Mouse (Mus musculus) gastrocnemius, postnatal 14 days (tissue): Measurements from ENCODE around the gene March2. TPM values are rescaled to one million over a fixed set of nuclear protein-coding genes. Genes with fewer than 3 reads are reported as not detected.
A peak's percentile ranks its signal among the peaks of the same experiment; 100 is the strongest.

ENCODE experiments used
- DNase-seq: peaks from one replicate; pipeline ENCODE4 v3.0.0; 2021; ENCODE audit warnings: mixed read lengths
- intact Hi-C: fragments of 180-260 bp; cut with DNase I; formaldehyde crosslinking; loops from one replicate; pipeline ENCODE4 v1.15.1; 2025; ENCODE audit warnings: low total_unique reads
- total RNA-seq, 2 experiments: library from RNA; stranded (reverse); gene quantifications; 2 replicates each; pipeline ENCODE4 v1.2.3; 2021

The March2 gene
- total RNA-seq, 2 experiments from 2014 or later = 76.0 to 78.6 TPM

GRCm38 (mm10) chr17:33728396-33728795 lies 9.9 kb upstream of the March2 start:
- intact Hi-C loops = no loop called here
- no peak for DNase-seq

GRCm38 (mm10) chr17:33719736-33720378 lies 1.4 kb upstream of the March2 start:
- no peak for DNase-seq
- intact Hi-C loops = no loop called here

- DNase-seq = no peak
- intact Hi-C loops = no loop called here
Observed at GRCm38 (mm10) chr17:33718944-33719725, 665 bp upstream of the March2 start.

- no peak for DNase-seq
- intact Hi-C loops = no loop called here
Observed at GRCm38 (mm10) chr17:33717982-33718381, 488 bp downstream of the March2 start.

- DNase-seq = no peak
- intact Hi-C loops = no loop called here
Observed at GRCm38 (mm10) chr17:33717246-33717645, 1.2 kb downstream of the March2 start.

GRCm38 (mm10) chr17:33714779-33715178 lies 3.7 kb downstream of the March2 start:
- intact Hi-C loops = no loop called here

GRCm38 (mm10) chr17:33713271-33713670 lies 5.2 kb downstream of the March2 start:
- intact Hi-C loops = no loop called here
- DNase-seq = no peak

More at GRCm38 (mm10) chr17:33714779-33715178, 3.7 kb downstream of the March2 start:
- no peak for DNase-seq

GRCm38 (mm10) chr17:33709834-33710233 lies 8.6 kb downstream of the March2 start:
- no peak for DNase-seq
- intact Hi-C loops = no loop called here

- DNase-seq = no peak
- intact Hi-C loops = no loop called here
Observed at GRCm38 (mm10) chr17:33703091-33703490, 15.4 kb downstream of the March2 start.

GRCm38 (mm10) chr17:33702178-33702577 lies 16.3 kb downstream of the March2 start:
- intact Hi-C loops = no loop called here
- DNase-seq = no peak

GRCm38 (mm10) chr17:33695471-33695870 lies 23.0 kb downstream of the March2 start:
- DNase-seq = no peak
- intact Hi-C loops = no loop called here

- intact Hi-C loops = no loop called here
- DNase-seq = no peak
Observed at GRCm38 (mm10) chr17:33686760-33687159, 31.7 kb downstream of the March2 start, which contains the start of gene Hnrnpm. TSS of gene Hnrnpm (minus strand) at chr17:33686860.

GRCm38 (mm10) chr17:33685249-33685653 lies 33.2 kb downstream of the March2 start:
- DNase-seq = peak; percentile 99
- intact Hi-C loops = no loop called here

GRCm38 (mm10) chr17:33684671-33685231 lies 33.7 kb downstream of the March2 start:
- intact Hi-C loops = no loop called here
- peak; percentile 59 for DNase-seq

- no peak for DNase-seq
- intact Hi-C loops = no loop called here
Observed at GRCm38 (mm10) chr17:33681767-33682166, 36.7 kb downstream of the March2 start.

GRCm38 (mm10) chr17:33678771-33679170 lies 39.7 kb downstream of the March2 start:
- DNase-seq = no peak
- intact Hi-C loops = no loop called here

- no peak for DNase-seq
- intact Hi-C loops = no loop called here
Observed at GRCm38 (mm10) chr17:33676086-33676485, 42.4 kb downstream of the March2 start.

GRCm38 (mm10) chr17:33675452-33675851 lies 43.0 kb downstream of the March2 start:
- intact Hi-C loops = no loop called here
- peak; percentile 20 for DNase-seq

- intact Hi-C loops = no loop called here
- DNase-seq = no peak
Observed at GRCm38 (mm10) chr17:33673837-33674236, 44.6 kb downstream of the March2 start.

- intact Hi-C loops = no loop called here
- DNase-seq = no peak
Observed at GRCm38 (mm10) chr17:33669681-33670080, 48.8 kb downstream of the March2 start.

GRCm38 (mm10) chr17:33666813-33667212 lies 51.7 kb downstream of the March2 start:
- intact Hi-C loops = no loop called here
- DNase-seq = no peak
